Mouse (Mus musculus): ENCODE measurements at regions not wholly inside any gene's neighbourhood (a gene's known extent, or its start where the extent isn't known, plus 50 kb on each side); places are given as distances from the start of the nearest gene placed in this dataset.
A peak's percentile ranks its signal among the peaks of the same experiment; 100 is the strongest.

DNA sequence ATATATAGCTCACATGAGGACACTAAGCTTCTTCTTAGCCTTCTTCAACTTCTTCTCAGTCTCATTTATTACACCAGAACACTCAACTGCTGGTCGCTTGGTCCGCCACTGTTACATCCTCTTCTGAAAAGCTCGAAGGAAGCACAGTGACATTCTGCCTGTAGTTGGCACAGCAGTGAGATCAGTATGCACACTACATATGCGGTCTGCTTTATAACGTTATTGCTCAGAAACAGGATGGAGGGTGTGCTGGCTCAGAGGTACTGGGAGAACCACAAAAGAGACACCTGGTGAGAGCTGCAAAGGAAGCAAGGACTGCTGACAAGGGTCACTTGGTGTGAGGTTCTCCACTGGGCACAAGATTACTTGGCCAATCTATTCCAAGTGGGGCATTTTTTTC lies 179.5 kb downstream of the Ets1 start:
- no peak for DNase-seq

DNA sequence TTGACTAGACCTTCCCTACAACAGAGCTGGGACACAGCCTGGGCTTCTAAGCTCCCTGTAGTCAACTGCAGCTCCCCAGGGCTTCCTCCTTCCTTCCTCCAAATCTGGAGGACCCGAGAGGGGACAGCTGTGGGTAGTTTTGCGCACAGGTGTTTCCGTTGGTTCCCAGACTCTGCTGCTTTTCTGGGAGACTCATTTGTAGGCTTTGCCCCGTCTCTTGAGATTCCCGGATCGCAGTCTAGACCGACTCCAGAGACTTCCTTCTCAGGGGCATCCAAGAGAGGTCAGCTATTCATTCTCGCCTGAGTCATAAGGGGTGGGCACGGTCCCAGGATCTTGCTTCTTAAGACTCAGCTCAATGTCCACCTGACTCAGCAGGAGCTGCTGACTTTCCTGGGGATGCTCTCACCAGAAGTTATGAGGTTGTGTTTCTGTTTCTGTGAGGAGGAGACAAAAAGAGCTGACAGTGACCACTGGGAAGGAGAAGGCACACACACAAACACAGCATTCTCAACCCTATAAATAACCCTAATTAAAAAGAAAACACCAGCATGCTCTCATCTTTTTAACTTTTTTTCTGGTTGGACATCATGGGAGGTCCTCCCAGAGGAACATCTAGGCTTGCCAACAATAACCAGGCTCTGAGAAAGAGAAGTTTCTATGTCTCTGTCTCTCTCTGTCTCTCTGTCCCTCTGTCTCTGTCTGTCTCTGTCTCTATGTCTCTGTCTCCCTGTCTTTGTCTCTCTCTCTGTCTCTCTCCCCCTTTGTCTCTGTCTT lies 180.8 kb downstream of the Ets1 start:
- DNase-seq = no peak

DNA sequence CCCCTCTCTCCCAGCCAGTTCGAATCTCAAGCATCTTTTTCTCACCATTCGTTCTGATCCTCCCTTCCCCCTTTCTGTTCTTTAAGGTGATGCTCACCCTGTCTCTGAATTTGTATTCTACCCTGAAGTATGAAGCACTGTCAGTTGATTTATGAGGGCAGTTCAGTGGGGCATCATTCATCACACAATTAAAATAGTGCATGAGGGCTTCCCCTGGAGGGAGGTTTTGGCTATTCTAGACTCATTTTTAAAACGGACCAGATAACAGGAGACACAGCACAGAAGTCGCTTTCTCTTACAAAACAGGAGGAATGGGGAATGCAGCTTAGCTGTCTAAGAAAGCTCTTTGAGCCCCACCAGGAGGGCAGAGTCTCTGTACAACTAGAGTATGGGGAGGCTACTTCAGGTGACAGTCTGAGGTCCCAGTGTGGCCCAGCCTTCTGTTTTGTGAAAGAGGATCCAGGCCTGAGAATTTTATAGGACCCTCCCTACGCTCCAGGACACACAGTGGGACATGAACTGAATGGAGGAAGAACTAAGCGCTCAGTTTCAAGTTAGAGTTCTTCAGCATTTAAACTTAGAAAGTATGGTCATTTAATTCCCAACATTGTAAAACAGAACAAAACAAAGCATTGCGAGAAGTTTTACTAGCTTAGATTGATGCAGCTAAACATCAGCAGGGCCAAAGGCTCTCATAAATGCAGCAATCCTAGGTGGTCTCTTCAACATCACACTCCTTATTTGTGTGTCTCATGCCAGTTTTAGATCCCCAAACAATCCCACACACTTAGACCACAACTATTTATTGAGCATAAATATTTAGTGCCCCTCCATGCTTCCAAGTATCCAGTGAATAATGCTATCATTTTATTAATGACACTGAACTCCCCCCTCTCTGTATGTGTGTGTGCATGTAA lies 181.7 kb downstream of the Ets1 start:
- DNase-seq = no peak

DNA sequence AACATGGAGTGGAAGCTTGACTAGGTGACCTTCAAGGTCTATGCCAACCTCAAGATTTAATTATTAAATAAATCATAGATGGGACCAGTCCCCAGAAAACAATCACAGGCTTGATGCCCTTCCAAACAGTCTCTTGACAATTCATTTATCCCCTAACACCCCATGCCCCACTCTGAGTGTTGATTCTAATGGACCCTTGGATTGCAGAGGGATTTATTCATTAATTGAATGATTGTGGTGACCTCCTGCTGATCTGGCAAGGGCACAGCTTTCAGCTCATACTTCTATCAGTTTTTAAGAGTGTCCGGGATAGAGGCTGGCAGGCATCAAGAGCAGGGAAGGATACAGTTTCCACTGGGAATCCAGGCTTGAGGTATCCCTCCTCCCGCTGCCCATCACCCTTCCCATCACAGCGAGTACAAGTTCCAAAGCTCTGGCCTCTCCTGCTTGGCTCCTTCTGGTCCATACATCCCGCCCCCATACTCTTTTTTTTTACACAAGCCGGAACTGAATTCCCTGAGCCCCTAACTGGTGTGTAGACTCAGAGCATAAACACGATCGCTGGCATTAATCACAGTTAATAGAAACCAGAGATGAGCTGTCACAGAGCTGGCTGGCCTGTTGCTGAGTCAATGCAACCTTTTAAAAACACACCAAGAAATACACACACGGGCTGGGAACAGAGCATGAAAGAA lies 187.6 kb downstream of the Ets1 start:
- DNase-seq = no peak

DNA sequence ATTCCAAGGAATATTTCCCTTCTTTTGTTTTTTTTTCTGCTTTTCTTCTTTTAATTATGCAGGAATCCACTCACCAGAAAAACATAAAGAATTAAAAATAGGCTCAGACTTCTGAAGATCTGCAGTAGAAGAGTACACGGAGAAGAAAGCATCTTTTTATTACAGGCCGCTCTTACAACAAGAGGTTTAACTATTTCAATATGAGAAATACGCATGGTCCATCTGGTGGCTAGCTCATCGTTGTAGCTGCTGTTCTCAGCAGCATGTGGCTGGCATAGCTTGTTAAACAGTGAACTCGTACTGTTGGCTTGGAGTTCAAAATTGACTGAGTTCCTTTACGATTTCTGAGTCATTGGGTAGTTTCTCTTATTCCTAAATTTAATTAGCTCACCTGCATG lies 188.1 kb downstream of the Ets1 start:
- DNase-seq = no peak

DNA sequence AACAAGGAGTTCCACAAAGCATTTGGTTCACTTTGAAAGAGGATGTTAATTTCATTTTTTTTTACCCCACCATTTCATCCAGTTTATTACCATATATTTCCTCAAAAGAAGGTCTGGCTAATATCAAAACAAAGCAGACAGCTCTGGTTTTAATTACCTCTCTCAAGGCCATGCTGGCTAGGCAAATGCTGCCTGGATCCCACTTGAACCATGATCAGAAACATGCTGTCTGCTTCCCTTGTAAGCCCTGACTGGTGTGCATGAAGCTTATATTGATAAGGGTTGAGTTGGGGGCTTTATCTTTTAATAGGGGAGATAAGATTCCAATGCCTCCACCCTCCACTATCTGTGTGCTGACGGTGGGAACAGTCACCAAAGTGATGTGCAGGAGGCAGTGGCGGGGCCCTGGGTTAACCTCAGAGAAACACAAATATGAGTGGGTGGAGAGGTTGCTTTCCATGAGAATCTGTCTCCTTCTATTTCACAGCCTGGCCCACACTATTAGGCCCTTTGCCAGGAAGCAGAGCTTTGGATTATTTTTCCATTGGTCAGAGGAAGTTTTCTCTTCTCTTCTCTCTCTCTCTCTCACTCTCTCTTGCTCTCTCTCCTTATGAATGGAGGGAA lies 194.4 kb downstream of the Ets1 start:
- DNase-seq = no peak

DNA sequence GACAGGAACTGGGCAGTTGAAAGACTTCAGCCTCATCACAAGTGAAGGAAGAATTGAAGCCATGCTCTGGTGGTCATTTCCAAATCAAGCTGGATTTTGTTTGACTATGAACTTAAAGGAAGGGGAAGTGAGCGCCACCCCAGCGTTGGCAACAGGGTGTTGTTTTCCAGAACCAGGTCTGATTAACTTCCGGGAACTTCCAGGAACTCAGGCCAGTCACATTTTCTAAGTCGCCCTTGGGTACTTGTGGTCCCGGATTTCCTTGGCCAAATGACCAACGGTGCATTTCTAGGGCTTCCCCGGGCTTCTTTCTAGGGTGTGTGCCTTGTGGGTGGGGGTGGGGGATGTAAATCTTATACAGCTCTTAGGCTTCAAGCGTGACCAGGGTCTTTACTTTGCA lies 197.4 kb downstream of the Ets1 start:
- DNase-seq = peak; percentile 16 to 50

DNA sequence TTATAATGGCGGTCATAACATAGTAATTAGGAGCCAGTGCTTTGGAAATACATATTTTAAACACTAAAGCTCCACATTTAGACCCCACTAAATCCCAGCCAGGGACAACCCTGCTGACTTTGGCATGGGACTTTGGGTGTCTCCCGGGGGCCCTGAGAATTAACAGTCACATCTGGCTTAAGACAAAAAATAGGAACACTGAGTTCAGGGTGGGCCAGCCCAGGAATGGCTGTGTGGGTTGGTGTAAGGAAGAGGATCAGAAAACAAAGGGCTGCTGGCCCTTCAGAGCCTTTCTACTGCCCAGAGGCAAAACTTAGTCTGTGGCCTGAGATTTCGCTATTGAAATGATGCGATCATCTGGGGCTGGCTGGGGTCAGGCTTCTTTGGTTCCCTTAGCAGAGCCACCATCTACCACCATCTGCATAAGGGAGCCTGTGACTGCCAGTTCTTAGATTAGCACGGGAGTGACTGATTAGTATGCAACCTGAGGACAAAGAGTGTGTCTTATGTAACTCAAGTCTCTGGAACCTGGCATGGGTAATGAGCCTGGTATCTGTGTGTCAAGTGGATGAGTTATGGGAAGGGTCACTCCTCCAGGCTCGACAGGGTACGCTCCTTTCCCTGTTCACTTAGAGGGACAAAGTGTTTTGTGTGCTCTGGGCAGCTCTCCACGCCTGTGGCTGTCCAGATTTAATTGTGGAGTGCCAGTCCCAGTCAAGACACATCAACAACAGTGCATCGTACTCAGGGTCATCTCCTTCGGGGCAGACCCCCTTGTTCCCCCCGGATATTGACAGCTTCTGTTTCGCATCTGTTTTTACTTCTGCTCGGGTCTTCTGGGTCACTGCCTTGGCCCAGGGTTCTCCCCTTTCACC lies 199.0 kb downstream of the Ets1 start:
- peak; percentile 13 to 22 for DNase-seq

DNA sequence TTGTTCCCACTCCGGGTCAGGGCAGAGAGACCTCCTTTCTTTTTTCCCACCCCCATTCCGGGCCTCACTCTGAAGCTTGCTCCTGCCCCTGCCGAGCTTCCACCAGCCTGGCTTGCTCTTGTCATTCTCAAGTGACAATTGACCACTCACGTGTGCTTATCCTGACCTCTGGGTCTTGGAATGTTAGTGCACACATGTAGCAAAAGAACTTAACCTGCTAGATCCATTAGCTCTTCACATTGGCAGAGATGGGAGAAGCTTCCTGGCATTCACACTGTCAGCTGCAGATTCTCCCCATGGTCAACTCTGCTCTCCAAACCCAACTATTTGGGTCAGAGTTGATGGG lies 199.6 kb downstream of the Ets1 start:
- no peak for DNase-seq

DNA sequence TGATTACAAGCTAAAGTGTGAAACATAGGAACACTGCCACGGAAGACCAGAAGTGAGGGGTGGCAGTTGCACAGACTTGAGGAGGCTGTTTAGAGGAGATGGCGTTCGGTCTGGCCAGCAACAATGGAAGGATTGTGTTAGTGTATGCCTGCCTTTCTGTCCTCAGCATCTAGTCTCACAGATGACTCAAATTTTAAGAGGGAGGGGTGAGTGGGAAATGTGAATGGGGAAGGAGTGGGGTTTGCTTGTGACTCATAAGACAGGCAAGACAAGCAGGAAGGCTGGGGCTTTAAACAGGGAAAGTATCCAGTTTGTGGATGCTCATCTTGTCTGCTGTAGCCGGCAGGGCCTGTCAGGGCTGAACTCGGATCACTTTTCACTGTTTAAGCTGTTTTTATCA lies 200.3 kb downstream of the Ets1 start:
- no peak for DNase-seq

DNA sequence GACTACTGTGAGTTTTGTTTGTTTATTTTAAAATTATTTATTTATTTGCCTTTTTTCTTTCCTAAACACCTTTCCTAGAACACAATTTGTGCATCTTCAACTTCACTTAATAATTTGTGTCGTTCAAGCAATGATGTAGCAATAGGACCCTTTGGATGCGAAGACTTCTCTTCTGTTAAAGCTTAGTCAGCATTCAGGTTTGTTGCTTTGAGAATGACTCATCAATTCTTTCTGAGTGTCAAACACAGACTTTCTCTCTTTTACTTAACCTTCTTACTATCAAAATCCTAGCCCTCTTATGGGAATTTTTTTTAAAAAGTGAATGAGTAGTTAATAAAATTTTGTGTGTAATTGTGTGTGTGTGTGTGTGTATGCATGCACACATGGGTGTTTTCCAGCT lies 211.3 kb downstream of the Ets1 start:
- DNase-seq = no peak

DNA sequence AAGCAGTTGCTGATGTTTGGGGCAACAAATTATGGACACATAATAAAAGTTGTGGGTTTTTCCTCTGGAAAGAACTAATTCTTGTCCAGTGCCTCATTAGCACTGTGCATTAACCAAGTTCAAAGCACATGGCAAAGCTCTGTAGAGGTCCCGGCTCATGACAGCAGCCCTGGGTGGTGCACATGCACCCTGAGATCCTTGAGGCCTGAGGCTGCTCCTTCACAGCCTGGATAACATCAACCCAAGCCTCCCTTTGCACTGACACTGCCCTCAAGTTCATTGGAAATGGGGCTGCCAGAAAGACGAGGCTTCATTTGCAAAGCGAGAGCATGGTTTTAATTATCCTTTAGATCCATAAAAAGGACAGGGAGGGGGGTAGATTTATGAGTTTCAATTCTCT lies 216.3 kb downstream of the Ets1 start:
- no peak for DNase-seq

DNA sequence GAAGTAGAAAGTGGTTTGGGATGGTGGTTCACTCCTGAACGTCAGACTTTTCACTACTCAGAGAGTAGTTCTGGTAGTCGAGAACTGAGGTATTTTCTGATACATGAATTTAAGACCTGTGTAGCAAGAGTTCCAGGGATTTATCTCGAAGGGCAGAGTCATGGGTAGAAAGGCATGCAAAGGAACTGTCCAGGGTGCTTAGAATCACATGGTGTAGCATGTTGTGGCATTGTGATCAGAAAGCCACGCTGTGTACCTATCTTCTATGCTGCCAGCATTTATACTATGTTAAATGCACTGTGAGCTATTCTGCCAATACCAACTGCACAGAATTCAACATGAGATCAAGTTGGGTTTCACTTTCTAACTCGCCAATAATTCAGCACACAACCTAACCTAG lies 227.3 kb downstream of the Ets1 start:
- DNase-seq = no peak

DNA sequence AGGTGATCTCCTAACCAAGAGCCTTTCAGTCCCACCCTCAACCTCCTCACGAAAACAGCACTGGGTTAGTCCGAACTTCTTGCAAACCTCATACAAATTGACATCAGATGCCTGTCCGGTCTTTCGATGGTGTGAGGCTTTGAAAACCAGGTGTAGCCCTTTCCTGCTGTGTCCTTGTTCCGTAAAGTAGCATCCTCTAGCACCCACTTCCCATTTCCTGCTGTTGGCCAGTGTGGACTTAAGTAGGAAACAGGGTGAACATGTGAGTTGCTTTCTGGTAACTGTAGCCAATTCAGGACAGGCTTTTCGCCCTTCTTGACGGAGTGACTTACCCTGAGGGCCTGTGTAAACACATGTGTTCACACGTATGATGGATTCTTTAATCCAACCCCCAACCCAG lies 232.9 kb downstream of the Ets1 start:
- DNase-seq = no peak

DNA sequence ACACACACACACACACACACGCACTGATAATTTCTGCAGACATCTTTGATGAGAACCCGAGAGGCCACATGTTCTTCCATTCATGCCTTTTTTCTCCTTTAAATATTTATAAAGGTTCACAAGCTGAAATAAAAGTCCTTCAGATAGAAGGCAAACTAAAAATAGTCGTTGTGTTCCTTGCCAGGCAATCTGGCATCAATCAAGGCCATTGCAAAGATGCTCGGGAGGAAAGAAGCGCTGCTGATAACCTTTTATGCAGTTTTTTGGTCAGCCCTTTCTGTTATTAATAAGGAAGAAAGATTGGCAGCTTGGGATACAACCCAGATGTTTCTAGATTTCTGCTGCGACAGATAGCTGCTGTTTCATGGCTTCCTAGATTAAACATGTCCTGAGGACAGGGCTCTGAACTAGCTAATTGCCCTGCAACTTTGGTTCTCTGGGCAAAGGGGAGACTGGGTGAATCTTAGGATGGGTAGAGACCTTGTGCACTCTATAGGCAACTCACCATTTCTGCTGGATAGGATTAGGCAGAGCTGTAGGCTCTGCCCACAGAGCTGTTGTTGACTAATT lies 238.4 kb downstream of the Ets1 start:
- peak in 1 of 2 experiments; percentile 5 for DNase-seq

DNA sequence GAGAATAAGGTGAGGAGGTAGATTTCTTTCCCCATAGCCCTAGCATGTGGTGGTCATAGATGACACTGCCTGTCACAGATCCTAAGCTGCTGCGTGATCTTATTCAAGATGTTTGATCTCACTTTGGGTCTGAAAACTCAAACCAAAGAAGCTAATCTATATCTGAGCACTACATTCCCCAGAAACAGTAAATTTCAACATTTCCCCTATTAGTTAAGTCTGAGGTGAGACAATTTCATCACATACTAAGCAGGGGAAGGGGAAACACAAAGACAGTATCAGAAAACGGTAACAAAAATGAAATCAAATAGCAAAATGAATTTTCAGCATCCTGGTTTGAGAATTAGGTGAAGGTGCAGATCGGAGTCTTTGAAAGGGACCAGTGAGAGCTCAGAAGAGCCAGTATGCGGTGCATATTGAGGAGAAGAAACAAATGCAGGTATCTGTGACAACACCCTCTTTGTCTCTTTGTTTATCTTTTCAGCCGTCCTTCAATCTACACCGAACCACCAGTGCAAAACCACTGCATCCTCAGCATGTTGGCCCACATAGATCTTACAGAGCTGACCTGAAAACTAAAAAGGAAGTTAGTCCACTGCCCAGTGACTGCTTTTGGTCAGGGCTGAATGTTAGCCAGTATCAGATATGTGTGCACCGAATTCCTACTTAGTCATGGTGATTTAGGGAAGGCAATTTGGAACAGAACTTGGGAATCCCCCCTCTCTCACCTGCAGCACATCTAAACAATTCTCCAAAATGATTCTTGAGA lies 247.0 kb downstream of the Ets1 start:
- DNase-seq = no peak

DNA sequence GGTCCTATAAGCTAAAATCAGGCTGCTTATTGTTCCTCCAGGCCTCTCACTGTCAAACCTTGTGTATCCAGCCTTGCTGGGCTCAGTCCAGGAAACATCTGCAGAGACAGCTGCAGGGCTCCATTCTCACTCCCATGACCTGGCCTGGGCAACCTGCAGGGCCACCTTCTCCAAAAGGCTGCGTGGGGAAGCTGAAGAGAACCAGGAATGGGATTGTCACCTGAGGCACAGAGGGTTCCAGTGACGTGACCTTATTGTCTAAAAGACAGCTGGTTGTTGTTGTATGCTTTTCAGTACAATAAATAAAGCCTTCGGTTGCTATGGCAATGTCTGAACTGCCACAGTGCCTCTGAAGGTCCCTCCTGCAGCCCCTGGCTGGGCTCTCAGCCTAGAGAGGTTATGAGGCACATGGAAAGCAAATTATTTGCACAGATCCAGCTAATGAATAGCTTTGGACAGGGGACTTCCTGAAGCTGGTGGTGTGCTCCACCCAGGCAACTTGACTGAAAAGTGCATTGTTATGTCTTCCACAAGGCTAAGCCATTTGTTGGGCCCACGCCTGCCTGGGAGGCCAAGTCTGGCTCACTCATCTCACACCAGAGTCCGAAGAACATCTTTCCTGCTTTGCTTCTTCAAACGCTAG lies 250.1 kb downstream of the Ets1 start:
- peak in 1 of 2 experiments; percentile 22 for DNase-seq

DNA sequence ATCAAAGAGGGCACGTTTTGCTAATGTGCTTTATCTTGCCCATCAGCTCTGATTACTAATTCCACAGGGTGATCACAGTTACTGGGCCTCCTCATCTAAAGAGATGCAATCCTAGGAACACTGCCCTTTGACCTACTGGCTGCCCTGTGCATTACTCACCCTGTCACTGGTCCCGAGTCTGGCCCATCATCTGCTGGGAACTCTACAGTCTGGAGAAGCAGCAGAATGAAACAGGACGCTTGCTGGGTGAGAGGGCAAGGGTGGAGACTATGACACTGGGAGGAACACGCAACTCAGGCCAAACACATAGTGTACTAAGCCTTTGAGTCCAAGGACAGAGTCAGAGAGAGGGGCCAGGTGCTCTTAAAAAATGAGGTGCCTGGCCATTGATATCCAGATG lies 263.8 kb downstream of the Ets1 start:
- DNase-seq = peak; percentile 50 to 63

DNA sequence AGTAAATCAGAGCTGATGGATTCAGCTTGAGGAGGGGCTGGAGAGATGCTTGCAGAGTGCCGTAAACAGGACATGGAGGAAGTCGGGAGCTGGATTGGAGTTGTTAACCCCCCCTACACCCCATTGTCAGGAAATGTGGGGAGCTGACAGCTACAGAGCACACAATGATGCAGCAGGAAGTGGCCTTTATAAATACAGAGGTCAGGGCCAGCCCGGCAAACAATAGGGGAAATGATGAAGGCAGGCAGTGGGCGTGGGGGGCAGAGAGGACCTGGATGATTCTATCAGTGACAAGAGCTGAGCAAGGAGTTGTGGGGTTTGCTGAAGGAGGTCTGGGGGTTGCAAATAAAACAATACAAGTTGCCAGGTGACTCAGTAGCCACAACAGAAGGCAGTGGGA lies 265.3 kb downstream of the Ets1 start:
- peak; percentile 80 to 86 for DNase-seq

DNA sequence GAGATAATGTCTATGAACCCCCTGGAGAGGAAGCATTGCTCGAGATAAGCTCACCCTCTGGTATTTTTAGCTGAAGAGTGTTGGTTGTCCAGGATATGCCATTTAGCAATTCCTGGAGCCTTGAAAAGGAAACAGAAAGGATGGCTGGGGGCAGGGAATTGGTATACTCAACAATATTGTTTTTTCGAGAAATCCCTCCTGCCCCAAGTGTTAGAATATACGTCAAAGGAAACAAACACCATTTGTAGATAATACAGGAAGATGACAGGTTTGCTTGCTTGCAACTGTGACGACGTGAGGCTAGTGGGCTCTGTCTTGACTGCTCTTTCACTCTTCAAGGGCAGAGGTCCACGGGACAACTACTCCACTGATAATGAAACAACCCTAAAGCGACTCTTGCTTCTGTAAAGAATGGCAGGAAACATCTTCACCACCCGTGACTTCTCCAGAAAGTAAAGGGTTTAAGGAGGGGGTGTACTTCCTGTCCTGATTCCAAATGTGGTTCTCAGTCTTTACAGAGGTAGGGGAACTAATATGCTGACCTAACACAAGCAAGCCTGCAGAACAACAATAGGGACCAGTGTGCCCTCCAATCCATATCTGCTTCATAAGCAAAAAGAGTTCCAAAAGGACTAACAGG lies 270.3 kb downstream of the Ets1 start:
- DNase-seq = no peak
